Mouse (Mus musculus) limb, embryonic 11.5 days (tissue): ENCODE results near the gene Gaa. TPM values are rescaled to one million over a fixed set of nuclear protein-coding genes. Genes with fewer than 3 reads are reported as not detected.

ENCODE experiments used
- ATAC-seq: fragments of 200-750 bp; cut with Nextera tagmentation; 2 replicates; pipeline ENCODE4 v1.8.0; 2017; ENCODE audit warnings: low read depth; ENCODE audit not compliant: insufficient number of reproducible peaks, low FRiP score, low TSS enrichment
- DNase-seq: peaks from one replicate; pipeline ENCODE4 v3.0.0-alpha.2; 2015; ENCODE audit warnings: low spot score
- H3K27ac ChIP-seq: fragments of 300-500 bp; sonication (generic); replicated peaks from 2 replicates; pipeline ENCODE4 v1.5.1; 2014; ENCODE audit warnings: low read depth, mild to moderate bottlenecking, low read length
- H3K27me3 ChIP-seq: fragments of 300-500 bp; sonication (generic); 2 replicates; pipeline ENCODE4 v1.6.1; 2014; ENCODE audit warnings: mild to moderate bottlenecking, low read length, mixed read lengths; ENCODE audit not compliant: control insufficient read depth, insufficient read depth
- H3K36me3 ChIP-seq: fragments of 300-500 bp; sonication (generic); 2 replicates; pipeline ENCODE4 v1.6.1; 2014; ENCODE audit warnings: mild to moderate bottlenecking, low read length, moderate library complexity, mixed read lengths; ENCODE audit not compliant: control insufficient read depth, insufficient read depth
- H3K4me1 ChIP-seq: fragments of 300-500 bp; sonication (generic); 2 replicates; pipeline ENCODE4 v1.6.1; 2014; ENCODE audit warnings: low read length, mixed read lengths; ENCODE audit not compliant: control insufficient read depth, insufficient read depth
- H3K4me2 ChIP-seq: fragments of 300-500 bp; sonication (generic); 2 replicates; pipeline ENCODE4 v1.6.1; 2014; ENCODE audit warnings: low read depth, mild to moderate bottlenecking, moderate library complexity; ENCODE audit not compliant: severe bottlenecking
- H3K4me3 ChIP-seq: fragments of 300-500 bp; sonication (generic); 2 replicates; pipeline ENCODE4 v1.5.1; 2014; ENCODE audit warnings: low read depth, low read length
- H3K9ac ChIP-seq: fragments of 300-500 bp; sonication (generic); 2 replicates; pipeline ENCODE4 v1.6.1; 2014; ENCODE audit warnings: mild to moderate bottlenecking, low read length
- H3K9me3 ChIP-seq: fragments of 300-500 bp; sonication (generic); 2 replicates; pipeline ENCODE4 v1.6.1; 2016; ENCODE audit warnings: low read length; ENCODE audit not compliant: control insufficient read depth
- WGBS: fragments of 180-500 bp; shearing (Covaris S2); extraction: QIAGEN DNeasy Blood & Tissue Kit; methylation state at CpG from one replicate; pipeline ENCODE4 v1.1.7; 2014; 5-methylcytosine and 5-hydroxymethylcytosine counted together
- polyA plus RNA-seq: library from polyadenylated mRNA; unstranded; fragments of >200 nt; fragmentation: Nextera tagmentation; extraction: Ambion mirVana; gene quantifications from 2 replicates; pipeline ENCODE4 v1.2.1, GENCODE M21; 2014

Gaa gene
- 16.5 and 17.9 TPM in 2 replicates for polyA plus RNA-seq

DNA sequence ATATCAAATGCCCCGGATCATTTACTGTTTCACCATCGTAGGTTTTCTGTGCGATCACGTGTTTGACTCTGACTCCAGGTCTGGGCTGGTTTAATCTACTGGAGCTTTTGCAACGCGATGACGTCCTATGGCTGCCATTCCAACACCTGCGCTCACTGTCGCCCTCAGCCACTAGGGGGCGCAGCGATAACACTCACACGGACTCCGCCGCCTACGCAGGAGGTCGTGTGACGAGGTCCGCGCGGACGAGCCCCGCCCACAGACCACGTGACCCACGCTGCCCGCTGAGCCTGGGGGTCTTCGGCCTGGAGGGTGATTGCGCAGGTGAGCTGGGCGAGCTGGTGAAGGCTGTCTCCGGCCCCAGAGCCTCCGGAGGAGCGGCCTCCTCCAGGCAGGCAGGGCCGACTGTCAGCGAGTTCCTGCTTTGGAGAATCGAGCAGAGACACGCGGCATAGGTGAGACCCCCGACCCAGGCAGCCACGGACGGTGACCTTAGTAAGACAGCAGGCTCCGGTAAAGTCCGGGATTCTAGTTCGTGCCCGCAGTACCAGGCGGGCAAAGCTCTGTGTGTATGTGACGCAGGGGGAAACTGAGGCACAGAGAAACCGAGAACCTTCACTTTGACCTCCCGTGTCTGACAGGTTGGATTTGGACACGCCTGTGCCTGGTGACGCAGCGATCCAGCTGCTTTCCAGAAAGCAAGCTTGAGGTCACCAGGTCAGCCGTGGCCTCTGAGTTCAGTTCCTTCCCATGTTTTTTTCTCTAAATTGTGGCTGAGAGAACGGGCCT lies at the start of gene Gaa:
Gene Gaa (plus strand): TSS at position 120 of the 789 bp plus-strand sequence.
- Histone ChIP-seq H3K27me3 (no peaks in the 10 kb centered on the region), H3K9me3 (no peaks in the 10 kb centered on the region), H3K9ac (peak within 1 kb of the TSS; percentile 65; the same call in 1 of the 2 replicates), H3K4me3 (peak within 1 kb of the TSS; percentile 61), H3K4me1 (0 out of 2 replicates have a peak, but pooled peaks cover 2% of the 10 kb centered on the region), H3K36me3 (no peaks in the 10 kb centered on the region; the same call in 1 of the 2 replicates), H3K4me2 (peak within 1 kb of the TSS; percentile 75), H3K27ac (no peak within 1 kb of the TSS)
- WGBS, result 4% methylated on average over 52 of the region's 52 CpGs
- ATAC-seq (peak; percentile 55; the same call in 1 of the 2 replicates), DNase-seq (peak; percentile 99)

DNA sequence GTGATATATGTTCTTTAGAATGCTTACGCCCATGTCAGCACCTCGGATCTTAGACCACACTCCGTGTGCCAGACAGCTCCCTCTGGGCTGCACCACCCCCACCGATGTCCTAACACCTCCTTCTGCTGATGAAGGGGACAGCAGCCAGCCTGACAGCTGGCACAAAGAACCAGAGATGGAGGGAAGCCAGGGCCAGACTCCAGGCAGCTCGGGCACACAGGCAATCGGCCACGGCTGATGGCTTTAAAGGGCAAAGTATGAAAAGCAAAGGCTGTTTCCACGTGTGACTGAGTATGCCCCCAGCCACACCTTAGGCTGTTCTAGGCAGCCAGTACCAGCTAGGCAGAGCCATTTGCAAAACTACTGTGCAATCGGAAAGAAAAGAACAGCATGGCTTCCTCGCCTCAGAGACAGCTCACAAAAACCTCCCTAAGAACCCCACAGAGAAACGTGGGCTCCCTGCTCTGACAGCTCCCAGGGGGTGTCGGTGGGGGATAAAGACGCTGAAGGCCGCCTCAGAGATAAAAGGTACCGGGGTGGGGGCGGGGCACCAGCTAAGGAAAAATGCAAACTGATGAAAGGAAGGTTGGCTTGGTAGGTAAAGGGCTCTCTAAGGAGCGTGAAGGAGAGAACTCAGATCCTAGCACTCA lies 47.7 kb upstream of the Gaa start:
- peaks cover 37% of the 10 kb centered on the region for H3K4me1 ChIP-seq
- H3K9me3 ChIP-seq, result no peaks in the 10 kb centered on the region
- H3K27me3 ChIP-seq, result no peaks in the 10 kb centered on the region
- no peak for ATAC-seq
- no peak overlapping the region for H3K4me2 ChIP-seq
- H3K36me3 ChIP-seq, result 0 out of 2 replicates have a peak, but pooled peaks cover 2% of the 10 kb centered on the region
- WGBS, result 14% methylated on average over 17 of the region's 17 CpGs
- H3K9ac ChIP-seq, result no peak overlapping the region
- no peak for DNase-seq
- no peak overlapping the region for H3K4me3 ChIP-seq
- no peak overlapping the region for H3K27ac ChIP-seq

DNA sequence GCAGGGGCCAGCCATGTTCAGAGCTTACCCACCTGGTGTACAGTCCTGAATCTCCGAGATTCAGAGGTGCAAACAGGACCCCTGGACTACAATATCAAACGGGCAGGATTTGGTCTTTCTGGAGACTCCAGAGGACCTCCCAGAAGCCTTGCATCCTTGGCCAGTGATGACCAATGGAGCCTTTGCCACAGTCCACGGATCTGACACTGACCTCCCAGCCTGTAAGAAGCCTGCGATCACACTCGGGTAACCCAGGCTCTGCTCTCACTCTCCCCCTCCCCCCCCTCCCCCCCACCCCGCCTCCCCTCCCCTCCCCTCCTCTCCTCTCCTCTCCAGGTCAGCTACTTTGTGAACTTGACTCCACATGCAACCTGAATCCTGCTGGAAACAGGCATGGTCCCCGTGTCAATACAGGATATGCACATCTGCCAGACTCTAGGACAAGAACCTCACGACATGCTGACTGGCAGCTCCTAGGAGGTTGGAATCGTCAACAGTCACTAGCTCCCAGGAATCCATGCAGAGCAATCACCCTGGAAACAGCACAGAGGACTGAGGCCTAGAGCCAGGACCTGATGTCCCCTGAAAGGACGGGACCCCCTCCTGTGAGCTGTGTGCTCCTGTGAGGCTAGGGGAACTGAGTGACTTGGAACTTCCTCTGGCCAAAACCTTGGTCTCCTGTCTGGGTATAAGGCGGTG lies 45.7 kb upstream of the Gaa start:
- Histone ChIP-seq H3K36me3 (0 out of 2 replicates have a peak, but pooled peaks cover 2% of the 10 kb centered on the region), H3K4me1 (peaks cover 22% of the 10 kb centered on the region), H3K9ac (no peak overlapping the region), H3K9me3 (no peaks in the 10 kb centered on the region), H3K4me2 (no peak overlapping the region), H3K27ac (peak overlapping the region; percentile 47; the same call in 1 of the 2 replicates), H3K27me3 (no peaks in the 10 kb centered on the region), H3K4me3 (no peak overlapping the region)
- no peak for ATAC-seq
- 33% methylated on average over 10 of the region's 11 CpGs for WGBS
- DNase-seq, result no peak

DNA sequence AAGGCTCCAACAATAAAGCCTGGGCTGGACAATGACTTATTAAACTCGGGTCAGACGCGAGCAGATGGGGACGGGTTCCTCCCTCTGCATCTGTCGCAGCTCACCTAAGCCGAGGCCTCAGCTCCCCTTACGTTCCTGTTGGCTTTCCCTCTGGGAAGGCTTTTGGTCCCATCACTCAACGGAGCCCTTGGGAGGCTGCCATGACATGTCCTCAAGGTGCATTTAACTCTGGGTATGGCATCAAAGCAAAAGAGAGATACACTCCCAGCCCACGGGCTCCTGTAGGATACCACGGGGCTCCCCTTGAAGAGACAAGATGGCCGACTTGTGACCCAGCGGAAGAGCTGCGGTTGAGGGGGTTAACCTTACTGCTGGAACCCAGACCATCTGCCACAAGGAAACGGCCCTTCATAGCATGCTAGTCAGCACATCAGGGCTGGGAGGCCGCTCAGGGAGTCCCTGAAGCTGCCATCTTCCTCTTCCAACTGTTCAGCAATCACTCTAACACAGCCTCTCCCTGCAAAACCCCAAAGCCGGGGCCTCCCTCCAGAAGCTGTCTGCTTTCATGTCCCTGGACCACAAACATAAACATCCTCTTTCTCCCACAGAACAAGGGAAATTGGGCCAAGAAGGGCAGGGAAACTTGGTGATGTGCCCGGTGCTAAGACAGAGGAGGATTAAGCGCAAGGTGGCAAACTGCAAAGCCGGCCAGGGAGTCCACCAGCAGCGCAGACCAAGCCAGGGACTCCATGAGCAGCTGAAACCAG lies 44.4 kb upstream of the Gaa start:
- no peak overlapping the region for H3K4me2 ChIP-seq
- H3K36me3 ChIP-seq, result no peaks in the 10 kb centered on the region
- H3K4me3 ChIP-seq, result no peak overlapping the region
- H3K27ac ChIP-seq, result no peak overlapping the region
- 87% methylated on average over 20 of the region's 20 CpGs for WGBS
- no peaks in the 10 kb centered on the region for H3K9me3 ChIP-seq
- DNase-seq (no peak), ATAC-seq (no peak)
- H3K27me3 ChIP-seq, result no peaks in the 10 kb centered on the region
- peaks cover 22% of the 10 kb centered on the region for H3K4me1 ChIP-seq
- no peak overlapping the region for H3K9ac ChIP-seq

DNA sequence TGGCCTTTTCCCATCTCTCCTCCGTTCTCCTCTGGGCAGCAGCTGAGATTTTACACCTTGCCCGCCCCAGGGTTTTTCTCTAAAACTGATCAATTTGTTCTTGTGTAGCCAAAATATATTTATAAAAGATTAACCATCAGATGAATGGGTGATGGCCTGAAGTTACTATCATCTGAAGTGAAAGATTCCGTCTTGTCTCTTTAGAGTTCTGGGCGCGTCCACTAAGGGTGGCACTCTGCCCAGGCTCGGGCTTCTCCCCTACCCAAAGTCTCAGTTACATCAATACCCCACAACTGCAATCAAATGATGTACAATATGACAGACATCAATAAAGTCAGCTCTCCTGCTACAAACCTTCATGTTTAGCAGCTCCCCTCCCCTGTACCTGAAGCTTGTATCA lies 42.8 kb upstream of the Gaa start:
- no peaks in the 10 kb centered on the region for H3K36me3 ChIP-seq
- H3K4me3 ChIP-seq, result no peak overlapping the region
- no peak overlapping the region for H3K27ac ChIP-seq
- no peaks in the 10 kb centered on the region for H3K9me3 ChIP-seq
- H3K4me2 ChIP-seq, result no peak overlapping the region
- H3K9ac ChIP-seq, result no peak overlapping the region
- ATAC-seq (no peak), DNase-seq (no peak)
- no peaks in the 10 kb centered on the region for H3K27me3 ChIP-seq
- H3K4me1 ChIP-seq, result peaks cover 19% of the 10 kb centered on the region
- WGBS, result 95% methylated on average over 6 of the region's 6 CpGs

DNA sequence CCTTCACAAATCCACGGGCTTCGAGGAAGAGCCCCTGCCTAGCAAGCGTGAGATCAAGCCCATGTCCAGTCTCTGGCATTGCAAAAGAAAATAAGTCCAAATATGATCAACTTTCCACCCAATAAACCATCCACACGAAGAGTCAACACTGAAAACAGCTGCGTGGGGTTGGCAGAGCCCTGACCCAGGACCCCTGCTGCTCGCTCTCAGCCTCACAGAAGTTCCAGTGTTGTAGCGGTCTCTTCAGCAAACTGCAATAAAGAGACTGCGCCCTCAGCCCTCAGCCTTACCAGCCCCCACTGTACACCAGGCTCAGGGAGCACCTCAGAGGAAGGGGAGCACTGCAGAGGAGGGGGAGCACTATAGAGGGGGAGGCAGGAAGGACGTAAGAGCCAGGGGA lies 42.1 kb upstream of the Gaa start:
- no peaks in the 10 kb centered on the region for H3K9me3 ChIP-seq
- ATAC-seq, result no peak
- no peaks in the 10 kb centered on the region for H3K27me3 ChIP-seq
- no peak overlapping the region for H3K9ac ChIP-seq
- no peaks in the 10 kb centered on the region for H3K36me3 ChIP-seq
- H3K27ac ChIP-seq, result no peak overlapping the region
- DNase-seq, result no peak
- 71% methylated on average over 9 of the region's 9 CpGs for WGBS
- H3K4me2 ChIP-seq, result no peak overlapping the region
- H3K4me1 ChIP-seq, result peaks cover 12% of the 10 kb centered on the region
- no peak overlapping the region for H3K4me3 ChIP-seq

DNA sequence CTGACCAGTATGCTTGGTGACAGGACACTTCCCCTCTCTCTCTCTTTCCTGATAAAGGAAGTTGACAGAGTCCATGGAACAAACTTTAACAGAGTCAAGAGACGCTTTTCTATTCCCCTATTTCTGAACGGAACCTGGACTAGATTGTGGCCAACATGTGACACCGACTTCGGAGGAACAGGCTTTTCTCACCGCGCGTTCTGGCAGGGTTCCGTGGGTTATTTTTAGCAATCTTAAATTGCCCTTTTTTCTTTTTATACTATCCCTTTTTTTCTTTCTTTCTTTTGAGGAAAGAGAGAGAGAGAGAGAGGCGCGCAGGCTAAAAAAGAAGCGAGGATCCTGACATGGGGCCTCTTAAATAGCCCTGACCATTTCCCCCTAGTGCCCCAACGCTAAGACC lies 40.1 kb upstream of the Gaa start:
- 9% methylated on average over 12 of the region's 12 CpGs for WGBS
- DNase-seq (no peak), ATAC-seq (no peak)
- Histone ChIP-seq H3K9ac (peak overlapping the region; percentile 74), H3K9me3 (no peaks in the 10 kb centered on the region), H3K27me3 (no peaks in the 10 kb centered on the region), H3K36me3 (no peaks in the 10 kb centered on the region), H3K27ac (0 out of 2 replicates have a peak overlapping the region, but pooled peaks have one; percentile 55), H3K4me1 (peaks cover 4% of the 10 kb centered on the region; the same call in 1 of the 2 replicates), H3K4me2 (peak overlapping the region; percentile 98), H3K4me3 (peak overlapping the region; percentile 72)
